Mouse (Mus musculus) thymus, adult 2 months (tissue): ENCODE data around the gene Cyp39a1. TPM values are rescaled to one million over a fixed set of nuclear protein-coding genes. Genes with fewer than 3 reads are reported as not detected.

Experiments
- DNase-seq: peaks from one replicate; pipeline ENCODE4 v3.0.0; 2021
- H3K27ac ChIP-seq: fragments of 200-500 bp; 2 replicates; pipeline ENCODE4 v1.5.1; 2012; ENCODE audit warnings: low read length, control low read depth; ENCODE audit not compliant: control insufficient read depth, insufficient read depth
- H3K27me3 ChIP-seq: fragments of 200-500 bp; 2 replicates; pipeline ENCODE4 v1.6.1; 2012; ENCODE audit warnings: mild to moderate bottlenecking, low read length, moderate library complexity, mixed read lengths; ENCODE audit not compliant: control insufficient read depth, insufficient read depth
- H3K36me3 ChIP-seq: fragments of 200-500 bp; 2 replicates; pipeline ENCODE4 v1.6.1; 2012; ENCODE audit warnings: mild to moderate bottlenecking, low read length, moderate library complexity; ENCODE audit not compliant: control insufficient read depth, insufficient read depth
- H3K4me1 ChIP-seq: fragments of 200-500 bp; replicated peaks from 2 replicates; pipeline ENCODE4 v1.6.1; 2012; ENCODE audit warnings: low read length; ENCODE audit not compliant: control insufficient read depth, insufficient read depth
- H3K4me3 ChIP-seq: fragments of 200-500 bp; 2 replicates; pipeline ENCODE4 v1.5.1; 2012; ENCODE audit warnings: mild to moderate bottlenecking, low read length, control low read depth, moderate library complexity; ENCODE audit not compliant: control insufficient read depth, insufficient read depth
- CTCF ChIP-seq: fragments of 200-500 bp; IDR thresholded peaks from 2 replicates; pipeline ENCODE4 v1.5.1; 2012; ENCODE audit warnings: mild to moderate bottlenecking, control low read depth, low read length, moderate library complexity, borderline replicate concordance; ENCODE audit not compliant: control insufficient read depth, poor library complexity, insufficient read depth; ENCODE audit errors: extremely low read depth
- POLR2A ChIP-seq: fragments of 200-500 bp; IDR thresholded peaks from 2 replicates; pipeline ENCODE4 v1.6.1; 2012; ENCODE audit warnings: mild to moderate bottlenecking, low read length, control low read depth, moderate library complexity; ENCODE audit not compliant: control insufficient read depth, poor library complexity, insufficient read depth; ENCODE audit errors: extremely low read depth
- WGBS: fragments of 180-500 bp; shearing (Covaris S2); methylation state at CpG from one replicate; pipeline ENCODE4 v1.1.7; 2018; 5-methylcytosine and 5-hydroxymethylcytosine counted together
- polyA plus RNA-seq: library from polyadenylated mRNA; depleted of rRNA; stranded (reverse); fragments of >200 nt; gene quantifications from 2 replicates; pipeline ENCODE4 v1.2.3, GENCODE M21; 2012

Gene Cyp39a1
- polyA plus RNA-seq, 1 experiment = 0.35 TPM

- DNase-seq = no peak
- no peaks in the 10 kb centered on the region for H3K36me3 ChIP-seq
- TF ChIP-seq POLR2A (no peak), CTCF (no peak)
- 93% methylated on average over 1 of the region's 1 CpGs for WGBS
- H3K4me1 ChIP-seq = no peaks in the 10 kb centered on the region
- H3K27me3 ChIP-seq = no peaks in the 10 kb centered on the region
- H3K4me3 ChIP-seq = no peak overlapping the region
- H3K27ac ChIP-seq = no peak overlapping the region
These were observed 9.0 kb downstream of the Cyp39a1 start for GRCm38 (mm10) chr17:43676241-43676640.

- 73% methylated on average over 1 of the region's 1 CpGs for WGBS
- DNase-seq = no peak
- no peak overlapping the region for H3K27ac ChIP-seq
These were observed 10.1 kb downstream of the Cyp39a1 start for GRCm38 (mm10) chr17:43677317-43677716.

GRCm38 (mm10) chr17:43684086-43684485 lies 16.9 kb downstream of the Cyp39a1 start:
- Histone ChIP-seq H3K4me1 (no peaks in the 10 kb centered on the region), H3K36me3 (no peaks in the 10 kb centered on the region), H3K27ac (no peak overlapping the region), H3K27me3 (no peaks in the 10 kb centered on the region), H3K4me3 (no peak overlapping the region)
- no peak for DNase-seq
- 88% methylated on average over 7 of the region's 7 CpGs for WGBS
- TF ChIP-seq CTCF (no peak), POLR2A (no peak)

More at GRCm38 (mm10) chr17:43677317-43677716, 10.1 kb downstream of the Cyp39a1 start:
- TF ChIP-seq POLR2A (no peak), CTCF (no peak)
- Histone ChIP-seq H3K4me1 (no peaks in the 10 kb centered on the region), H3K36me3 (no peaks in the 10 kb centered on the region), H3K27me3 (no peaks in the 10 kb centered on the region), H3K4me3 (no peak overlapping the region)

GRCm38 (mm10) chr17:43684638-43685037 lies 17.4 kb downstream of the Cyp39a1 start:
- no peak for DNase-seq
- Histone ChIP-seq H3K4me1 (no peaks in the 10 kb centered on the region), H3K27ac (no peak overlapping the region), H3K27me3 (no peaks in the 10 kb centered on the region), H3K36me3 (no peaks in the 10 kb centered on the region), H3K4me3 (no peak overlapping the region)
- TF ChIP-seq CTCF = no peak
- no peak for TF ChIP-seq POLR2A
- WGBS = 95% methylated on average over 5 of the region's 5 CpGs

DNA sequence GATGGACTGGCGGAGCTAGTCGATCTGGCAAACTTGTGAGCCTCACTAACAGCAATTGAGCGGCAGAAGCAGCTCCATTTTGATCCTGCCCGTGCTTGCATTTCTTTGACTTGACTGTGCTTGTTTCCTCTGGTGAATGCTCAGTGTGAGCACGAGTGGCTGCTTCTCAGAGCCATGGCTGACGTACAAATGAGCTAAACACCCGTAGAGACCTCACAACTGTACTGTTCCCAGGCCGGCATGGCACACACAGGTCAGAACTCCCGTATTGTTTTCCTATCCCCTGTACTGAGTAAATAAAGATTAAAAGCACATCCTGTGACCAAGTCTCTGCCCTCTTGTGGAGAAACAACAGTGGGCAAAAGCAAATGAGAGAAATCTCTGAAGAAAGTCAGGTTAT lies 22.4 kb downstream of the Cyp39a1 start:
- no peak for DNase-seq
- Histone ChIP-seq H3K4me1 (no peaks in the 10 kb centered on the region), H3K36me3 (no peaks in the 10 kb centered on the region), H3K27ac (no peak overlapping the region), H3K27me3 (no peaks in the 10 kb centered on the region), H3K4me3 (no peak overlapping the region)
- TF ChIP-seq POLR2A (no peak), CTCF (no peak)
- 90% methylated on average over 9 of the region's 9 CpGs for WGBS

- 49% methylated on average over 14 of the region's 14 CpGs for WGBS
- H3K27ac ChIP-seq = no peak overlapping the region
- H3K27me3 ChIP-seq = no peaks in the 10 kb centered on the region
- no peaks in the 10 kb centered on the region for H3K36me3 ChIP-seq
- peak; percentile 78 for DNase-seq
- TF ChIP-seq POLR2A = no peak
- no peak for TF ChIP-seq CTCF
- no peak overlapping the region for H3K4me3 ChIP-seq
- H3K4me1 ChIP-seq = no peaks in the 10 kb centered on the region
These were observed 31.9 kb downstream of the Cyp39a1 start for GRCm38 (mm10) chr17:43698997-43699649.
